Mouse (Mus musculus): ENCODE data around the gene Camk2g.

Camk2g gene

GRCm38 (mm10) chr14:20785231-20785630 is 8.7 kb downstream of the Camk2g start:
- DNase-seq (ENCODE audit: low read depth, low spot score): no peak

DNA sequence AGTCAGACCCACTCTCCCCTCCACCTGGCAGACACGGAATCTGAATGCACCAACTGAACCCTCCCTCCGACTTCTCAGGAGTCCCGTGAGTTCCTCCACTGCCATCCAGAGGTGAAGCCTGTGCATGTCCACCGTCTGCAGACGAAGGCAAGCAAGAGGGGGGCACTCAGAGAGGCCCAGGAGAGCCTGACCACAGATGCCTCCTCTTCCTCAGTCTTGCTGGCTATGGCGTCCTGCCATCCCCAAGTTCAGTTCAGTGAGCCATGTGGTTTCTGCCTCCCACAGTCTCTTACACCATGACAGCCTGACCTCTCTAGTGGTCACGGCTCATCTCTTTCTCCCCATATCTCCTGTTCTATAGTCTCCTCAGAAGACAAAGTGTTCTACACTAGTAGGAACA is 9.2 kb downstream of the Camk2g start:
- DNase-seq (ENCODE audit: low read depth, low spot score): no peak

DNA sequence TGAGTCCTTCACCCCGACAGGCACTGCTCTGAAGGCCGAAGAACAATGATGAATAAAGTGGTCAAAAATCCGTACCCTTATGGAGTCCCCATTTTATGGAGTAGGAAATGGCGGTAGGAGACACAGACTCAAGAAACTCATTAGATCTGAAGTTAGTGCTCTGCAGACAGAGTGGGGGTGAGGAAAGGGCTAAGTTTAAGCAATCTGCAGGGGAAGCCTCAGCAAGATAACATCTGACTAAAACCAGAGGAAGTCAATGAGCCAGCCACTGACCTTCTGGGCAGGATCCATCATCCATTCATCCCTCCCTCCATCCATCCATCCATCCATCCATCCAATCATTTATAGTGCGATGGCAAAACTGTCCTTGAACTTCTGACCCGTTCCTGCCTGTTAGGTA is 10.4 kb downstream of the Camk2g start:
- DNase-seq (ENCODE audit: low read depth, low spot score): no peak

DNA sequence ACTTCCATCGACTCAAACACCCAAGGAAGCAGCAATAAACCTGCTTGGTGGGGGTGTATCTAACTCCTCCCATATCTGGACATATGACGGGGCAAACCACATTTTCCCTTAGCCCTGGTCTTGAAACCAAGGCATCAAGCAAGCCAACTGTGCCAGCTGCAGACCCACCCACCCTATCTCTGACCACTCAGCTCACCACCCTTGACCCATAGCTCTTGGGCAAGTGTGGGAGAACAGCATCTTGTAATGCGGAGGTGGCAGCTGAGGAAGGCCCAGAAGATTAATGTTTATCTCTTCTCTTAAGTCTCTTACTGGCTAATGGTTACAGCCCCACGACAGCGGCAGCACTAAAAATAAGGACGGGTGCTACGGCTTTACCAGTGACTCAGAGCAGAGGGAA is 11.0 kb downstream of the Camk2g start:
- no peak for DNase-seq (ENCODE audit: low read depth, low spot score)

DNA sequence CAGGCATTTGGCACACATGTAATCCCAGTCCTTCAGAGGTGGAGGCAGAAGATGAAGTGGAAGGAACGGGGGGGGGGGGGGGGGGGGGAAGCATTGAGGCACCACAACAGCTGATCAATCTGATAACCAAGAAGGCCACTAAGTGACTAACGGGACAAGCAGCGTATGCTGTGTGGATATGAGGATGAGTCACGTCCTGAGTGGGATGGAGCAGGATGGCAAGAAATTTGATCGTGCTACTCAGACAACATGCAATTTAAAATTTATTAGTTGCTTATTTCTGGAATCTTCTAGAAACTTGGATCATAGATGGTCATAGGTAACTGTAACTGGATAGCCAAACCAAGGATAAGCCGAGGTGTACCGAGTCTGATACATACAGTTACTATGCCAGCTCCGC is 13.7 kb downstream of the Camk2g start:
- no peak for DNase-seq (ENCODE audit: low read depth, low spot score)

- no peak for DNase-seq (ENCODE audit: low read depth, low spot score)
Observed at GRCm38 (mm10) chr14:20778496-20778895, 15.4 kb downstream of the Camk2g start.

DNA sequence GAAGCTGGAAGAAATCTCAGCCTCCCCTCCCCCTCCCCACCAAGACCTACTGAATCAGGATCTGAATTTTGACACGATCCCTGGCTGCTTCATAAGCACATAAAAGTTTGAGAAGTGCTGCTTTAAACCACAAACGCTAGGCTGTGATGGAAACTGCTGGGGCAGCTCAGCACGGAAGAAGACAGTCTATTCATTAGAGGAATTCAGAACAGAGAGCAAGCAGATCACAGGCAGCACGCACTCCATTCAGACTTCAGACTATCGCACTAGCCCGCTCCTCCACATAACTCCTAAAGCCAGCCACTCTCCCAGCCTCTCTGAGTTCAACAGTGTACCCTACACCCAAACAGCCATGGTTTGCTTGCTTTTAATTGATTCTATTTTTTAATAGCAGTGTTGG is 18.2 kb downstream of the Camk2g start:
- DNase-seq (ENCODE audit: low read depth, low spot score): no peak

- no peak for DNase-seq (ENCODE audit: low read depth, low spot score)
Observed at GRCm38 (mm10) chr14:20773410-20773809, 20.5 kb downstream of the Camk2g start.

DNA sequence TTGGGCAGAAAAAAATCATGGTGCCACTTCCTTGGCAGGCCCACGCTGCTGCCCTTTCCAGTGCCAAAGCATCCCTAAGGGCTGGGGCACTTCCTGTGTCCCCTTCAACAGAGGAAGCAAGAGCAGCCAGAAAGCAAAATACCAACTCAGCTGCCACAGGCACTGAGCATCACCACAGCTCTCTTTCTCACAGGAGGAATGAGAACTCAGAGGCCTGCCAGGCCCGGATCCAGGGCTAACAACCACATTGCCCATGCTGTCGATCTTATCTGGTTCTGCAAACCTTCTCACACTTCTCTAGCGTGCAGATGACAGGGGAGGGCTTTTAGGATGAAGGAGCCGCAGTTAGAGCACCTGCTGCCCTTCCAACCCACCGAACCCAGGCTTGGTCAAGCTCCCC is 21.1 kb downstream of the Camk2g start:
- DNase-seq (ENCODE audit: low read depth, low spot score): no peak

DNA sequence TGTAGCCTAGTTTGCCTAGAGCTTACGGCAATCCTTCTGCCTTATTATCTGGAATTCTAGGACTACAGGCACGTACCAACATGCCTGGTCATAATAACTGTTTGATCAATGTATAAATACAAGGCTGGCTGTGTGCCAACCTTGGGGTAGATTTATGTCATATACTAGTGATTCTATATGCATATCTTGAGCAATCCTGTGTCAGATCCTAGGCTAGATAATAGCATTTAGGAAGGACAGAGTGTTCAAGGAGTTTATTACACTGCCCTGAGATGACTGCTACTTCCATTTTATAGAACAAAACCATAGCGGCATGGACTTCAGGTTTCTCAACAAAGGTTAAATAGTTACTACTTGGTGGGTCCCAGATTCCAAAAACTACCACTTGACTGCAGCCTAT is 21.9 kb downstream of the Camk2g start:
- DNase-seq (ENCODE audit: low read depth, low spot score): no peak

DNA sequence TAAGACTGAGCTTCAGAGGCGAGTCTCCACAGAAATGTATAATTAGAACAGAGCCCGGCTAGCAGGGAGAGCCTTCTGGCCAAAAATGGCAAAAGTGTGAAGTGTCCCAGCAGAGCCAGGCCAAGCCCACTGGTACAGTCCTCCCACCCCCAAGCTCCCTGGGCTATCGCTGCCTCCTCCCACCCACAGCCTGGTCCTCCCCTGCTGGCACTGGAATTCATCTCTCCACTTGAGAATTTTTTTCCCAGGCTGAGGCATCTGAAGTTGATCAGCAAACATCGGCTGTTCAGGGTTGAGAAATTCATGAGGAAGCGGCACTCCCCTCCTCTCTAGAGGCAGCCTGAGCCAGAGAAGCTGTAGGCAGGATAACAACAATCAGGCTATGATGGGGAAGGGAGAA is 25.3 kb downstream of the Camk2g start:
- no peak for DNase-seq (ENCODE audit: low read depth, low spot score)

DNA sequence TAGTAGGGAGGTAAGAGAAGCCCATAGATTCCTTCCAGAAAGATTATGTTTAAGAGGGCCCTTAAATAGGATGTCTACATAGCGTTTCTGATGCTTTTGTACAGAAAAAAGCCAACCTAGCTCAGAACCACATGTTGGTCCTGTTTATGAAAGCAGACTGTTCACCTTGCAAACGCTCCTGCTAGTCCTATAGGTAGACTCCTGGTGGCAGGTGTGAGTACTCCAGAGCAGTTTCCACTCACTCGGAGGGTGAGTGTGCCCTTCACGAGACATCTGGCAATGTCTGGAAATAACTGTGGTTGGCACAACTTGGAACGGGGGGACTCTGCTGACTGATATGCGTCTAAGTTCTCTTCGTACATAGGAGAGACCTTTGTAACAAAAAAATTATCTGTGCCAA is 26.0 kb downstream of the Camk2g start:
- no peak for DNase-seq (ENCODE audit: low read depth, low spot score)

DNA sequence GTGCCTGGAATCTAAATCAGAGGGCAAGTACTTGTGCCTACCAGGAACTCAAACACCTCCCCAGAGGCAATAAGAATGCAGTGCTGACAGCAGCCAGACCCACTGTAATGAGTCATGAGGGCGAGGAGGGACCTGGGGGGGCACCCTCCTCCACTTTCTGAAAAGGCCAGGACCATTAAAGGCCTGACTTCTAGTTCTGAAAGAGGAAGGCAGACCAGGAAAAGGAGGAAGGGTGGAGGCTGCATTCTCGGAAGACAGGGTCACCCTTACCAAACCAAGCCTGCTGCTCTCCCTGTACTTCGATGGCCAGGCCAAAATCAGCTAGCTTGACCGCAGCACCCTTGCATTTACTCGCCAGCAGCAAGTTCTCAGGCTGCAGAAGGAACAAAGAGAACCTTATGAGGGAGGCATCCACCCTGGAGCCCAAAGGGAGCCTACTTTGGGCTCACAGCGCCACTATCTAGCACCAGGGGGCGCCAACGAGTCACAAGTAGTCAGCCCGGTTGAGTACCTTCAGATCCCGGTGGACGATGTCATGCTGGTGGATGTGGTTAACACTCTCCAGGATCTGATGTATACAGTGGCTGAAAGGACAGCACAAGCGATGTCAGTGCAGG is 28.1 kb downstream of the Camk2g start:
- DNase-seq (ENCODE audit: low read depth, low spot score): peak; percentile 86

DNA sequence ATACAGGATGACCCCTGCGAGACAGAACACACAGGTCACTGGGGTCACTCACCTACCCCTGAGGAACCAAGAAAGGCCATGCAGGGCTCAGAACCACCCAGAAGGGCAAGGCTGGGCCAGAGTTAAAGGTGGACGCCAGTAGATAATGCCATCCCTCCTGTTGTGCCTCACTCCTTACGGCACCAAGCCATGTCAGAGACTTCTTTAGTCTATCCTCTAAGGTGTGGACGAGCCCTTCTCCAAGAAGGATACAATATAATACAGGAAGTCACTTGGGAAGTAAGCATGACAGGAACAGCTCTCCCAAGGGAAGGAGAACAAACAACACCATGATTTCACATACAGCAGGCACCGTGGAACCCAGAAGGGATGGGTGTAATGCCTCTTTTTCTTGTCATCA is 28.9 kb downstream of the Camk2g start:
- DNase-seq (ENCODE audit: low read depth, low spot score): no peak

- DNase-seq (ENCODE audit: low read depth, low spot score): no peak
Observed at GRCm38 (mm10) chr14:20758768-20759435, 35.0 kb downstream of the Camk2g start.

GRCm38 (mm10) chr14:20757370-20757907 is 36.4 kb downstream of the Camk2g start:
- DNase-seq (ENCODE audit: low read depth, low spot score): no peak

- DNase-seq (ENCODE audit: low read depth, low spot score): no peak
Observed at GRCm38 (mm10) chr14:20753792-20754191, 40.1 kb downstream of the Camk2g start.

- no peak for DNase-seq (ENCODE audit: low read depth, low spot score)
Observed at GRCm38 (mm10) chr14:20750503-20750902, 43.4 kb downstream of the Camk2g start.

DNA sequence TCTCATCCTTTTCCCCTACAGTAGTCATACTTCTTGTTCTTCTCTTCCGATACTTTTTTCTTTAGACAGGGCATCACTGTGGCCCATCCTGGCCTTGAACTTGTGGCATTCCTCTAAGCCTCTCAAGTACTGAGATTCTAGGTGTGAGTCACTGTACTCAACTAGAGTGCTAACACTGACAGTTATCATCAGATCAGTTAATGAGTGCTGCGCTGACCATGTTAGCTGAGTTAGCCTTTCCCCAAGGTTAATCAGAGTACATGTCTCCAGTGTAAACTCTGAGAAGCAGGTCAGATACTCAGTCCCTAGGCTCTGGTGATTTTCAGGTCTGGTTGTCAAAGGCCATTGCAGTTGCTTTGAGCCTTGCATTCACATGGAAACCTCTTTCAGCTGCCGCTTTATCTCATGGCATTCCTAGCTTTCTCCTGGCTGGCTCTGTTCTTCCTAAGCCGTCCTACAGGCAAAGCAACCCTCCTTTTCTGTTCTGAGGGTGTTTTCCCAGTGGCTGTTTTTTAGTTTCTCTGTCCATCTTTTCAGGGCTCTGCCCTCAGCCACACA is 44.3 kb downstream of the Camk2g start:
- no peak for DNase-seq (ENCODE audit: low read depth, low spot score)

DNA sequence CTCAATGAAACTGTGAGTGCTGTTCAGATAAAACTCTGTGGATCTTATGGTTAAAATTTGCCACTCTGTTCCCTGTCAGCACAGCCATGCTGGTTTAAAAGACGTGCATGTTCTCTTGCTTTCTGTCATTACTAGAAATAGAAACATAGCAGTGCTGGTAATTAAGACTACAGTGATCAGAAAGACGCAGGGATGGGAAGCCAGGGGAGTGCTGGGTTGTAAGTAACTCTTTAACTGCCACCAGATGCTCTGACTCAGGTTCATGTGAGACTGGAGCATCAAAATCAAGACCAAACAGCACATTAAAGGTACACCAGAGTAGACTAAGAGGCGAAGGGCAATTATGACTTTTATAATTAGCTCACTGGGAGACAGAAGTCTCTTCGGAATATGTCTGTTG is 45.5 kb downstream of the Camk2g start:
- DNase-seq (ENCODE audit: low read depth, low spot score): no peak

- no peak for DNase-seq (ENCODE audit: low read depth, low spot score)
Observed at GRCm38 (mm10) chr14:20746935-20747334, 47.0 kb downstream of the Camk2g start.

DNA sequence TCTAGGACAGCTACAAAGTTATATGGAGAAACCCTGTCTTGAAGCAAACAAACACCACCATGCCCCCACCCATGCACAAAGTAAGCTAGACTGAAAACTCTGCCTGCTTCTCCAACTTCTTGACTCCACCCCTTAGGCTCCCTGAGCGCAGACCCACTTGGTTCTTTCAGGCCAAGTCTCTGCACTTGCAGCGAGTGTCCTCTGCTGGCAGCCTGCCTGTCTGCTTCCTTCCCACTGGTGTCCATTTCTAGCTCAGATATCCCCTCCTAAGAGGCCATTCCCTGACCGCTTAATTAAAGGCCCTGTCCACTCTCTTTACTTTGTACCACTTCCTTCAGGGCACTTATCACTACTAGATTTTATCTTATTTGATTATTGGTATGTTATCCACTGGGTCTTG is 50.3 kb downstream of the Camk2g start:
- no peak for DNase-seq (ENCODE audit: low read depth, low spot score)

DNA sequence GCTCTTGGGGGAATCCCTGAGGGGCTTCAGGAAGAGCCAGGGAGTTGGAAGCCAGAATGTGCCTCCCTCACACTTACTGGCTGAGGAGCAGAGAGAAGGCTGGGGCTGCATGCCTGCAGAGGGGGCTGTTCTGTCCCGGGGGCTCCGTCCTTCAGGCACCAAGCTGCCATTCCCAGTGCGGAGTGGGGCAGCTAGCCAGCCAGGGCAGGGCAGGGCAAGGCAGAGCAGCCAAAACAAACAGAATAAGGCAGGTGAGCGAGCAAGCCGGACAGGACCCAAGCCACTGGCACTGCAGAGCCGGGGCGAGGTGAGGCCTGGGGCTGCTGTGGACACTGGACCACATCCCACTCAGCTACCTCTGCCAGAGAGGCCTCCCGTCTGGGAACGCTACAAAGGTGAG is 52.6 kb downstream of the Camk2g start:
- no peak for DNase-seq (ENCODE audit: low read depth, low spot score)

All from mesoderm, embryonic 11.5 days (tissue).